Comparison of ENCODE assay signal across 27 mouse cellular contexts in the genomic region with DNA sequence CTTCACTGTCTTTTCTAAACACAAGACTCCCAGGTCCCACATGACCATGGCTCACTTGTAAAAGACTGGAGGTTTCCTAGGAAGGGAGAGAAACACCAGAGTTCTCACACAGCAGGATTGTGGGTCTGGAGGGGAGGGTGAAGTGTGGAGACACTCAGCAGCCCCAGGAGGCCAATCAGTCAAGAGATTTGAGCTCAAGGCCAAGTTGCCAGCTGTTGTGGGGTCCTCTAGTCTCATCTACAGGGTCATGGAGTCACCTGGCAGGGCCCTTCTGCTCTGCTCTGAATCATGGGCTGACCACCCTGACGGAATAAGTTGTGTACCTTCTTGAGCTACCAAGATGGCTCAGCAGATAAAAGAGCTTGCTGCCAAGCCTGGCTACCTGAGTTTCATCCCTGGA. TPM values are rescaled to one million over a fixed set of nuclear protein-coding genes. Genes with fewer than 3 reads are reported as not detected.
DNase-seq lines count a peak whose midpoint lies in the region; ATAC-seq and TF ChIP-seq lines count a peak whose summit lies in the region.
"Had no signal": no experiment of that assay in that cellular context is flagged by ENCODE, and none has a peak within 500 bp of the region (broad histone marks: within the 10 kb centered on the region; RNA-seq: fewer than 3 reads in every experiment).

No protein-coding gene starts in this region.

- H3K36me3 ChIP-seq in hindbrain, embryonic 10.5 days = no peaks in the 10 kb centered on the region
- H3K36me3 ChIP-seq in hindbrain, postnatal 0 days (ENCODE audit: insufficient read depth, low read length) = no peaks in the 10 kb centered on the region
- H3K36me3 ChIP-seq: embryonic facial prominence, embryonic 12.5 days; embryonic facial prominence, embryonic 15.5 days; heart, embryonic 12.5 days; heart, embryonic 15.5 days had no signal

- peak; percentile 53 for DNase-seq in adrenal gland, postnatal 14 days
- no peak for DNase-seq in adrenal gland, adult 18-20 months (ENCODE audit: low spot score in 2 of 2)
- no peak for DNase-seq in hindbrain, embryonic 10.5 days (ENCODE audit: low spot score)
- no peak for DNase-seq in hindbrain, postnatal 0 days (ENCODE audit: low spot score)
- peak; percentile 39 to 61 for DNase-seq in kidney, postnatal 4 days
- no peak for DNase-seq in kidney, adult 18-20 months
- DNase-seq in testis, postnatal 14 days (ENCODE audit: low spot score) = peak; percentile 58
- no peak for DNase-seq in testis, postnatal 10 days (ENCODE audit: low spot score)
- DNase-seq: adrenal gland, postnatal 10 days; cerebellum, adult 11 months; cerebellum, adult 2 months; cerebellum, adult 9-11 months; cerebellum, postnatal 25 days; forebrain, postnatal 0 days; gastrocnemius, adult 2 months; gastrocnemius, postnatal 14 days; heart, postnatal 36 days had no signal

- H3K4me1 ChIP-seq in hindbrain, embryonic 10.5 days (replicated peaks) = peaks cover 22% of the 10 kb centered on the region
- H3K4me1 ChIP-seq in hindbrain, postnatal 0 days (ENCODE audit: insufficient read depth, low read length) = peaks cover 11% of the 10 kb centered on the region

- no peak overlapping the region for H3K4me3 ChIP-seq in hindbrain, embryonic 10.5 days
- H3K4me3 ChIP-seq in hindbrain, postnatal 0 days (ENCODE audit: low read length) = no peak overlapping the region
- H3K4me3 ChIP-seq: embryonic facial prominence, embryonic 12.5 days; embryonic facial prominence, embryonic 15.5 days; gastrocnemius, adult 2 months; heart, embryonic 12.5 days; heart, embryonic 15.5 days had no signal

- no peak for ATAC-seq in hindbrain, postnatal 0 days
- ATAC-seq: activated CD4-positive, CD25-positive, alpha-beta regulatory T cell, adult 4 months; forebrain, embryonic 14.5 days; forebrain, postnatal 0 days; hindbrain, embryonic 16.5 days; inflammation-experienced regulatory T-cells, adult 6 months had no signal

- H3K4me2 ChIP-seq in hindbrain, postnatal 0 days (ENCODE audit: low read depth, low read length) = no peak overlapping the region
- H3K4me2 ChIP-seq: embryonic facial prominence, embryonic 12.5 days; embryonic facial prominence, embryonic 15.5 days; heart, embryonic 12.5 days; heart, embryonic 15.5 days had no signal

- H3K27me3 ChIP-seq in hindbrain, embryonic 10.5 days (ENCODE audit: insufficient read depth, poor library complexity, severe bottlenecking) = no peaks in the 10 kb centered on the region
- H3K27me3 ChIP-seq in hindbrain, postnatal 0 days (ENCODE audit: insufficient read depth, low read length) = no peaks in the 10 kb centered on the region
- H3K27me3 ChIP-seq: embryonic facial prominence, embryonic 12.5 days; embryonic facial prominence, embryonic 15.5 days; heart, embryonic 12.5 days; heart, embryonic 15.5 days had no signal

- WGBS in hindbrain, embryonic 10.5 days = 79% methylated on average over 1 of the region's 1 CpGs
- 72% methylated on average over 1 of the region's 1 CpGs for WGBS in hindbrain, postnatal 0 days

- H3K9ac ChIP-seq in hindbrain, postnatal 0 days (replicated peaks; ENCODE audit: low read length) = no peak overlapping the region
- H3K9ac ChIP-seq: embryonic facial prominence, embryonic 12.5 days; embryonic facial prominence, embryonic 15.5 days; forebrain, postnatal 0 days; heart, embryonic 12.5 days; heart, embryonic 15.5 days had no signal

- TF ChIP-seq CTCF in hindbrain, postnatal 0 days (IDR thresholded peaks at IDR 0.05; ENCODE audit: low read depth) = no peak

- H3K27ac ChIP-seq in hindbrain, embryonic 10.5 days = peak overlapping the region; percentile 26; the same call in 1 of the 2 replicates
- no peak overlapping the region for H3K27ac ChIP-seq in hindbrain, postnatal 0 days
- H3K27ac ChIP-seq: embryonic facial prominence, embryonic 12.5 days; embryonic facial prominence, embryonic 15.5 days had no signal

- H3K9me3 ChIP-seq in hindbrain, embryonic 10.5 days = 0 out of 2 replicates have a peak, but pooled peaks cover 5% of the 10 kb centered on the region
- no peaks in the 10 kb centered on the region for H3K9me3 ChIP-seq in hindbrain, postnatal 0 days (ENCODE audit: low read length)
- H3K9me3 ChIP-seq: embryonic facial prominence, embryonic 12.5 days; embryonic facial prominence, embryonic 15.5 days; heart, embryonic 15.5 days had no signal

RNA-seq across cellular contexts. Expression of gene Gng7, which starts 41.0 kb away (rescaled TPM):
- total RNA-seq in adrenal gland, postnatal 14 days (2021) = 5.9 and 6.2 TPM in 2 replicates
- 10 to 100 TPM in 1 of 2 experiments, 1 to 10 TPM in 1; 7.0 to 11.1 TPM for total RNA-seq in adrenal gland, adult 18-20 months (2021)
- polyA plus RNA-seq in hindbrain, embryonic 10.5 days (2016; fragmentation: Nextera tagmentation; extraction: Ambion mirVana) = 7.1 and 8.6 TPM in 2 replicates
- 26.2 and 27.2 TPM in 2 replicates for total RNA-seq in hindbrain, postnatal 0 days (2014; rRNA removed)
- polyA plus RNA-seq in hindbrain, postnatal 0 days (2015; fragmentation: Nextera tagmentation; extraction: Ambion mirVana) = 18.9 and 22.1 TPM in 2 replicates
- polyA plus RNA-seq: activated CD4-positive, CD25-positive, alpha-beta regulatory T cell, adult 4 months; inflammation-experienced regulatory T-cells, adult 6 months had no signal

RNA-seq across cellular contexts. Expression of gene Gadd45b, which starts 43.8 kb away (rescaled TPM):
- total RNA-seq in adrenal gland, postnatal 14 days (2021) = 29.8 and 91.3 TPM in 2 replicates
- total RNA-seq in adrenal gland, adult 18-20 months (2021) = 10 to 100 TPM; 34.1 to 75.0 TPM
- polyA plus RNA-seq in hindbrain, embryonic 10.5 days (2016; fragmentation: Nextera tagmentation; extraction: Ambion mirVana) = 9.8 and 11.8 TPM in 2 replicates
- 4.4 and 8.2 TPM in 2 replicates for total RNA-seq in hindbrain, postnatal 0 days (2014; rRNA removed)
- 7.5 and 8.6 TPM in 2 replicates for polyA plus RNA-seq in hindbrain, postnatal 0 days (2015; fragmentation: Nextera tagmentation; extraction: Ambion mirVana)

RNA-seq across cellular contexts. Expression of gene Diras1, which starts 51.7 kb away (rescaled TPM):
- total RNA-seq in adrenal gland, postnatal 14 days (2021) = 2.1 and 2.3 TPM in 2 replicates
- total RNA-seq in adrenal gland, adult 18-20 months (2021) = 1 to 10 TPM; 1.7 to 1.8 TPM
- polyA plus RNA-seq in hindbrain, embryonic 10.5 days (2016; fragmentation: Nextera tagmentation; extraction: Ambion mirVana) = 4.6 and 9.8 TPM in 2 replicates
- total RNA-seq in hindbrain, postnatal 0 days (2014; rRNA removed) = 82.0 and 106 TPM in 2 replicates
- polyA plus RNA-seq in hindbrain, postnatal 0 days (2015; fragmentation: Nextera tagmentation; extraction: Ambion mirVana) = 69.0 and 78.7 TPM in 2 replicates
- total RNA-seq: common myeloid progenitor, adult 5-6 weeks; heart, adult 18-20 months; heart, postnatal 36 days had no signal
- polyA plus RNA-seq: heart, embryonic 12.5 days; heart, embryonic 15.5 days; inflammation-experienced regulatory T-cells, adult 6 months had no signal

RNA-seq across cellular contexts. Expression of gene Lmnb2, which starts 55.7 kb away (rescaled TPM):
- 14.9 and 15.8 TPM in 2 replicates for total RNA-seq in adrenal gland, postnatal 14 days (2021)
- total RNA-seq in adrenal gland, adult 18-20 months (2021) = 10 to 100 TPM; 14.1 to 15.2 TPM
- 65.8 and 78.4 TPM in 2 replicates for polyA plus RNA-seq in hindbrain, embryonic 10.5 days (2016; fragmentation: Nextera tagmentation; extraction: Ambion mirVana)
- 42.3 and 43.2 TPM in 2 replicates for total RNA-seq in hindbrain, postnatal 0 days (2014; rRNA removed)
- 24.8 and 25.6 TPM in 2 replicates for polyA plus RNA-seq in hindbrain, postnatal 0 days (2015; fragmentation: Nextera tagmentation; extraction: Ambion mirVana)

Comparison
In these comparisons a context has a peak if more than half of its experiments do, and no peak if none do; other contexts are left out.
1. DNase-seq: peak in adrenal gland, postnatal 14 days (single experiment), kidney, postnatal 4 days (2 of 2) and testis, postnatal 14 days (single experiment); none in adrenal gland, adult 18-20 months (0 of 2), hindbrain, embryonic 10.5 days (single experiment), hindbrain, postnatal 0 days (single experiment), kidney, adult 18-20 months (single experiment) and testis, postnatal 10 days (single experiment).
2. RNA of gene Diras1, which starts 51.7 kb away (total RNA-seq): 82.0 to 106 TPM in hindbrain, postnatal 0 days; 2.1 to 2.3 TPM in adrenal gland, postnatal 14 days and 1.7 to 1.8 TPM in adrenal gland, adult 18-20 months; every median in the first group is over 10 times any median in the second.